Mouse (Mus musculus) stomach, postnatal 0 days (tissue): ENCODE data around the gene Tff2.

Experiments
- CTCF ChIP-seq: IDR thresholded peaks from 2 replicates; pipeline ENCODE4 v1.5.1; 2016; ENCODE audit warnings: antibody characterized with exemption, low read depth, mild to moderate bottlenecking, moderate library complexity
- EP300 ChIP-seq: optimal IDR thresholded peaks from 2 replicates; pipeline ENCODE3; 2016; ENCODE audit warnings: antibody characterized with exemption

DNA sequence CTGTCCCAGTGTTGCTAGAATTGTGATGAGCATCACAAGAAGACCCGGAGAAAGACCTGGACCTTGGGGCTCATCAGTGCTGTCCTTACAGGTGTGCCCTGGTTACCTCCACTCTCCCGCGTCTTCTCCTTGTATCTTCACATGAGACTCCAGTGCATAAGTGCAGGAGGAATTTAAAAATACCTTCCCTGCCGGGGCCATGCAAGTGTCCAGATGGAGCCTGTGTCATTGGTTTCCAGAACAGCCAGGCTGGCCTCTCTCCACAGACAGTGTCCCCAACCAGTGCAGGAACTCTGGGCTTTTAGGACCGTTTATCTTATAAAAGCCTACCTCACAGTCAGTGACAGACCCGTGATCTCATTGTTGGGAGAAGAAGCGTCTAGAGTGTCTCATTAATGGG is 48.5 kb downstream of the Tff2 start:
- TF ChIP-seq CTCF (no peak), EP300 (no peak)
